Mouse (Mus musculus): ENCODE results near the gene Slc9a3r2. TPM values are rescaled to one million over a fixed set of nuclear protein-coding genes. Genes with fewer than 3 reads are reported as not detected.

Gene Slc9a3r2
- polyA plus RNA-seq, 1 experiment from 2014 or later = 56.7 TPM

GRCm38 (mm10) chr17:24636781-24637481 lies 13.2 kb downstream of the Slc9a3r2 start:
- Histone ChIP-seq H3K27ac (replicated peaks; ENCODE audit: low read depth, low read length) (no peak overlapping the region), H3K36me3 (ENCODE audit: control insufficient read depth, insufficient read depth, low read length) (peaks cover 20% of the 10 kb centered on the region), H3K9ac (ENCODE audit: low read depth, low read length) (no peak overlapping the region), H3K4me3 (ENCODE audit: low read depth, low read length) (no peak overlapping the region), H3K9me3 (ENCODE audit: control insufficient read depth, low read length) (no peaks in the 10 kb centered on the region), H3K4me2 (ENCODE audit: low read depth, low read length) (no peak overlapping the region), H3K4me1 (ENCODE audit: control insufficient read depth, insufficient read depth, low read length) (peaks cover 27% of the 10 kb centered on the region), H3K27me3 (replicated peaks; ENCODE audit: control insufficient read depth, insufficient read depth, low read length) (no peaks in the 10 kb centered on the region)
- no peak for DNase-seq (ENCODE audit: low spot score)
- WGBS = 75% methylated on average over 5 of the region's 5 CpGs
- no peak for ATAC-seq (ENCODE audit: low read depth)

DNA sequence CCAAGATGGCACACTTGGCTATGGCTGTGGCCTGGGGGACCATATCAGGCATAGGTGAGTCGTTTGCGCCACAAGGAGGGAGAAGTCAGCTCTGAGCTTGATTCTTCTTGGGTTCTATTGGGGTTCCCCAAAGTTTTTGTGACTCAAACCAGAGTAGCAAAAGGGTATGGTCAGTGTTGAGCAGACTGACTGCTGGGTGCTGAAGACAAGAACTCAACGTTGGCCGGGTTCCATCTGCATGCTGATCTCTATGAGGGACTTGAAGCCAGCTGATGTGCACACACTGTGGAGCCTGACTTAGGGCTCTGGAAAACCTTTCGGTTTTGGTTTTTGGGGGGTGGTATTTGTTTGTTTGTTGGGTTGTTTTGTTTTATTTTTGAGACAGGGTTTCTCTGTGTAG lies 14.4 kb downstream of the Slc9a3r2 start:
- no peaks in the 10 kb centered on the region for H3K27me3 ChIP-seq (replicated peaks; ENCODE audit: control insufficient read depth, insufficient read depth, low read length)
- no peak overlapping the region for H3K4me3 ChIP-seq (ENCODE audit: low read depth, low read length)
- peaks cover 31% of the 10 kb centered on the region for H3K4me1 ChIP-seq (ENCODE audit: control insufficient read depth, insufficient read depth, low read length)
- H3K9me3 ChIP-seq (ENCODE audit: control insufficient read depth, low read length) = no peaks in the 10 kb centered on the region
- WGBS = 94% methylated on average over 5 of the region's 5 CpGs
- H3K36me3 ChIP-seq (ENCODE audit: control insufficient read depth, insufficient read depth, low read length) = peaks cover 17% of the 10 kb centered on the region
- ATAC-seq (ENCODE audit: low read depth) (no peak), DNase-seq (ENCODE audit: low spot score) (no peak)
- H3K4me2 ChIP-seq (ENCODE audit: low read depth, low read length) = no peak overlapping the region
- no peak overlapping the region for H3K9ac ChIP-seq (ENCODE audit: low read depth, low read length)
- no peak overlapping the region for H3K27ac ChIP-seq (replicated peaks; ENCODE audit: low read depth, low read length)

- no peak for DNase-seq (ENCODE audit: low spot score)
- H3K4me1 ChIP-seq (ENCODE audit: control insufficient read depth, insufficient read depth, low read length) = peaks cover 28% of the 10 kb centered on the region
These were observed 15.1 kb downstream of the Slc9a3r2 start for GRCm38 (mm10) chr17:24635024-24635423.

GRCm38 (mm10) chr17:24633831-24634230 lies 16.3 kb downstream of the Slc9a3r2 start:
- Histone ChIP-seq H3K9me3 (ENCODE audit: control insufficient read depth, low read length) (no peaks in the 10 kb centered on the region), H3K9ac (ENCODE audit: low read depth, low read length) (no peak overlapping the region), H3K4me2 (ENCODE audit: low read depth, low read length) (no peak overlapping the region), H3K27ac (replicated peaks; ENCODE audit: low read depth, low read length) (peak overlapping the region; percentile 85; the same call in 1 of the 2 replicates), H3K4me3 (ENCODE audit: low read depth, low read length) (0 out of 2 replicates have a peak overlapping the region, but pooled peaks have one; percentile 58), H3K4me1 (ENCODE audit: control insufficient read depth, insufficient read depth, low read length) (peaks cover 18% of the 10 kb centered on the region), H3K36me3 (ENCODE audit: control insufficient read depth, insufficient read depth, low read length) (peaks cover 27% of the 10 kb centered on the region), H3K27me3 (replicated peaks; ENCODE audit: control insufficient read depth, insufficient read depth, low read length) (no peaks in the 10 kb centered on the region)
- 97% methylated on average over 11 of the region's 11 CpGs for WGBS
- ATAC-seq (ENCODE audit: low read depth) = no peak
- no peak for DNase-seq (ENCODE audit: low spot score)

More at GRCm38 (mm10) chr17:24635024-24635423, 15.1 kb downstream of the Slc9a3r2 start:
- no peak overlapping the region for H3K9ac ChIP-seq (ENCODE audit: low read depth, low read length)
- H3K36me3 ChIP-seq (ENCODE audit: control insufficient read depth, insufficient read depth, low read length) = peaks cover 17% of the 10 kb centered on the region
- no peak overlapping the region for H3K27ac ChIP-seq (replicated peaks; ENCODE audit: low read depth, low read length)
- H3K4me3 ChIP-seq (ENCODE audit: low read depth, low read length) = no peak overlapping the region
- no peak overlapping the region for H3K4me2 ChIP-seq (ENCODE audit: low read depth, low read length)
- H3K9me3 ChIP-seq (ENCODE audit: control insufficient read depth, low read length) = no peaks in the 10 kb centered on the region
- no peak for ATAC-seq (ENCODE audit: low read depth)
- H3K27me3 ChIP-seq (replicated peaks; ENCODE audit: control insufficient read depth, insufficient read depth, low read length) = no peaks in the 10 kb centered on the region
- WGBS = 89% methylated on average over 4 of the region's 4 CpGs

- DNase-seq (ENCODE audit: low spot score) = peak; percentile 70
- 11% methylated on average over 22 of the region's 22 CpGs for WGBS
These were observed 17.2 kb downstream of the Slc9a3r2 start for GRCm38 (mm10) chr17:24632813-24633449.

DNA sequence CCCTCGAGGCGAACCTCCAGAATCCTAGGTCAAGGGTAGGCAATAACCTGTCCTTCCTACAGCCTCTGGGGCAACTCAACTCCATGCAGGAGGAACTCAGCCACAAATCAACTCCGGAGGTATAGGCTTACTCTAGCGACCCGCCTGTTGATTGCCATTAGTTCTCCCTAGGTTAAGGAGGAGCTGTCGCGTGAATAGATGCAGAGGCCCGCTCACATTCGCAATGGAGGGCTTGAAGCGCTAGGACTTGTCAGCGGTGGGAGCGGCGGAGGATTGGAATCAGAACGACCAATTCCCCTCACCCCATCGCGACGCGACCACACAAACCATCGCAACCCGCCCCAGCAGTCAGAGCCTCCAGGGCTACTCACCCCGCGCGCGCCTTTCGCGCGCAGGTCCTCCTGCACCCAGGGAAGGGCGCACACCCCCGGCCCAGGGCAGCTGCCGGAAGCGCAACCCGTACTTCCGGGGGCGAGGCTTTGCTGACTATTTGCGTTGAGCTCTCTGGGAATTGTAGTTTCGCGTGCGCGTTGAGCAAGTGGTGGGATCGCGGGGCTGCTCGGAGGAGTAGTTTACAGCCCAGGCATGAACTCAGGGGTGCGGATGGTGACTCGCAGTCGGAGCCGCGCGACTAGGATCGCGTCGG lies 17.8 kb downstream of the Slc9a3r2 start, which contains the start of the genes Tsc2 and Nthl1:
TSS of gene Tsc2 (minus strand) at position 464 of the 646 bp plus-strand sequence.
TSS of gene Nthl1 (plus strand) at position 514 of the 646 bp plus-strand sequence.
- 2% methylated on average over 50 of the region's 51 CpGs for WGBS
- peak within 1 kb of the TSS; percentile 85 for H3K27ac ChIP-seq (replicated peaks; ENCODE audit: low read depth, low read length)
- peak; percentile 94 for ATAC-seq (ENCODE audit: low read depth)
- no peaks in the 10 kb centered on the region for H3K9me3 ChIP-seq (ENCODE audit: control insufficient read depth, low read length)
- H3K4me3 ChIP-seq (ENCODE audit: low read depth, low read length) = peak within 1 kb of the TSS; percentile 58
- H3K27me3 ChIP-seq (replicated peaks; ENCODE audit: control insufficient read depth, insufficient read depth, low read length) = no peaks in the 10 kb centered on the region
- DNase-seq (ENCODE audit: low spot score) = peak; percentile 96
- H3K4me2 ChIP-seq (ENCODE audit: low read depth, low read length) = peak within 1 kb of the TSS; percentile 81
- peak within 1 kb of the TSS; percentile 71 for H3K9ac ChIP-seq (ENCODE audit: low read depth, low read length)
- peaks cover 12% of the 10 kb centered on the region for H3K4me1 ChIP-seq (ENCODE audit: control insufficient read depth, insufficient read depth, low read length)
- H3K36me3 ChIP-seq (ENCODE audit: control insufficient read depth, insufficient read depth, low read length) = peaks cover 33% of the 10 kb centered on the region

More at GRCm38 (mm10) chr17:24632813-24633449, 17.2 kb downstream of the Slc9a3r2 start:
- Histone ChIP-seq H3K27me3 (replicated peaks; ENCODE audit: control insufficient read depth, insufficient read depth, low read length) (no peaks in the 10 kb centered on the region), H3K9ac (ENCODE audit: low read depth, low read length) (peak overlapping the region; percentile 71), H3K27ac (replicated peaks; ENCODE audit: low read depth, low read length) (peak overlapping the region; percentile 85), H3K4me3 (ENCODE audit: low read depth, low read length) (peak overlapping the region; percentile 58), H3K4me2 (ENCODE audit: low read depth, low read length) (peak overlapping the region; percentile 81), H3K4me1 (ENCODE audit: control insufficient read depth, insufficient read depth, low read length) (peaks cover 12% of the 10 kb centered on the region), H3K9me3 (ENCODE audit: control insufficient read depth, low read length) (no peaks in the 10 kb centered on the region), H3K36me3 (ENCODE audit: control insufficient read depth, insufficient read depth, low read length) (peaks cover 26% of the 10 kb centered on the region)
- ATAC-seq (ENCODE audit: low read depth) = peak; percentile 53

DNA sequence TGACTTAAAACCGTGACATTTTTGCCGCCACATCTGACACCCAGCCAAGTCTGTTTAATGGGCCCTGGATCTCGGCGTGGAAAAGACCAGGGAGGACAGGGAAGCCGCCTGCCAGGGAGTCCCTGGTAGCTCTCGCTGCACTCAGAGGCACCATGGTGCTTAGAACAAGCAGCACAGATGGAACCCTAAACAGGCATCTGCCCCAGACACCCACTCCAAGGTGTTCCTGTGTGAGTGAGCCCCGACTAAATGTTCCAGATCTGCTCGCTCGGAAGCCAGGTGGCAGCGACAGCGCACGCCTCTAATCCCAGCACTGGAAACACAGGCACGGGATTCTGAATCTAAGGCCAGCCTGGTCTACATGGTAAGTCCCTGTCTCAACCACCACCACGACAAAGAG lies 20.1 kb downstream of the Slc9a3r2 start:
- Histone ChIP-seq H3K27me3 (replicated peaks; ENCODE audit: control insufficient read depth, insufficient read depth, low read length) (no peaks in the 10 kb centered on the region), H3K27ac (replicated peaks; ENCODE audit: low read depth, low read length) (no peak overlapping the region), H3K36me3 (ENCODE audit: control insufficient read depth, insufficient read depth, low read length) (peaks cover 51% of the 10 kb centered on the region), H3K4me1 (ENCODE audit: control insufficient read depth, insufficient read depth, low read length) (peaks cover 12% of the 10 kb centered on the region), H3K9ac (ENCODE audit: low read depth, low read length) (no peak overlapping the region), H3K4me3 (ENCODE audit: low read depth, low read length) (no peak overlapping the region), H3K4me2 (ENCODE audit: low read depth, low read length) (no peak overlapping the region), H3K9me3 (ENCODE audit: control insufficient read depth, low read length) (no peaks in the 10 kb centered on the region)
- ATAC-seq (ENCODE audit: low read depth) (no peak), DNase-seq (ENCODE audit: low spot score) (no peak)
- 88% methylated on average over 14 of the region's 14 CpGs for WGBS

GRCm38 (mm10) chr17:24628646-24629045 lies 21.5 kb downstream of the Slc9a3r2 start:
- peaks cover 65% of the 10 kb centered on the region for H3K36me3 ChIP-seq (ENCODE audit: control insufficient read depth, insufficient read depth, low read length)

More at GRCm38 (mm10) chr17:24628646-24629045, 21.5 kb downstream of the Slc9a3r2 start:
- Histone ChIP-seq H3K4me2 (ENCODE audit: low read depth, low read length) (no peak overlapping the region), H3K9ac (ENCODE audit: low read depth, low read length) (no peak overlapping the region), H3K4me1 (ENCODE audit: control insufficient read depth, insufficient read depth, low read length) (peaks cover 12% of the 10 kb centered on the region), H3K9me3 (ENCODE audit: control insufficient read depth, low read length) (no peaks in the 10 kb centered on the region), H3K4me3 (ENCODE audit: low read depth, low read length) (no peak overlapping the region), H3K27ac (replicated peaks; ENCODE audit: low read depth, low read length) (no peak overlapping the region), H3K27me3 (replicated peaks; ENCODE audit: control insufficient read depth, insufficient read depth, low read length) (no peaks in the 10 kb centered on the region)
- DNase-seq (ENCODE audit: low spot score) = peak; percentile 44
- no peak for ATAC-seq (ENCODE audit: low read depth)
- 41% methylated on average over 5 of the region's 5 CpGs for WGBS

Measured in embryonic facial prominence, embryonic 14.5 days (tissue).